Mouse (Mus musculus): ENCODE measurements at regions not wholly inside any gene's neighbourhood (a gene's known extent, or its start where the extent isn't known, plus 50 kb on each side); places are given as distances from the start of the nearest gene placed in this dataset.
"Not testable (repeated sequence)": the region's sequence is repeated elsewhere in the genome, so short reads cannot be mapped to it uniquely, and the experiment has no call there.

DNA sequence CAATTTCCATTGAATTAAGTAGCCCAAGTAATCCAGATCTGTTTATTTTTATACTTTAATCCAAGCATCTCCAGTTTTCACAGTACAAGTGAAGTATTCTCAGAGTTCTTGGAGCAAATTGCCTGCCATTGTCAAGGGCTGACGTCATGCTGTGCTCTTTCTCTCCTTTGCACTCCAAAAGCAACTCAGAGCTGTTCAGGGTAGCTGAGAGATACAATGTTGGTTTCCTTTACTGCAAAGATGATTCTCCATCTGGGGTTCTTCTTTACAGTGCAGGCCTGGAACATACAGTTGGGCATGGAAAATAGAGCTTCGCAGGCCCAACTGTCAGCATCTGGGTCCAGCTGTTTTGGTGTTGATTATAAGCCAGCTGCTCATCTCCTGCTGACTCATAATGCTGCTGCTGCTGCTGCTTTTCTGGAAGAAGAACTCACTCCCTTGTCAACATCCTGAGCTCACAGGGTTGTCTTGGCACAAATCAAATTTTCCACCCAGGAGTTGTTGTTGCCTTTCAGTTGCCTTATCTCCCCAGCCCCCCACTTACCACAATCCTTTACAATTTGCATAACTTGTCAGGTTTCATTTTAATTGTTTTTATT lies 454.7 kb upstream of the Slc5a7 start:
- Histone ChIP-seq H3K9me3 (ENCODE audit: control insufficient read depth, low read length) (no peaks in the 10 kb centered on the region), H3K27ac (replicated peaks; ENCODE audit: low read depth, low read length) (no peak overlapping the region), H3K36me3 (ENCODE audit: control insufficient read depth, insufficient read depth, low read length) (no peaks in the 10 kb centered on the region), H3K4me2 (ENCODE audit: low read depth, severe bottlenecking) (no peak overlapping the region), H3K4me3 (ENCODE audit: low read depth, low read length) (no peak overlapping the region), H3K9ac (ENCODE audit: low read length) (no peak overlapping the region), H3K27me3 (ENCODE audit: control insufficient read depth, insufficient read depth, low read length) (no peaks in the 10 kb centered on the region), H3K4me1 (ENCODE audit: control insufficient read depth, insufficient read depth, low read length) (no peaks in the 10 kb centered on the region)
- DNase-seq (ENCODE audit: low spot score), result no peak
- 36% methylated on average over 2 of the region's 2 CpGs for WGBS
- no peak for ATAC-seq (ENCODE audit: insufficient number of reproducible peaks, low FRiP score, low TSS enrichment, low read depth)

DNA sequence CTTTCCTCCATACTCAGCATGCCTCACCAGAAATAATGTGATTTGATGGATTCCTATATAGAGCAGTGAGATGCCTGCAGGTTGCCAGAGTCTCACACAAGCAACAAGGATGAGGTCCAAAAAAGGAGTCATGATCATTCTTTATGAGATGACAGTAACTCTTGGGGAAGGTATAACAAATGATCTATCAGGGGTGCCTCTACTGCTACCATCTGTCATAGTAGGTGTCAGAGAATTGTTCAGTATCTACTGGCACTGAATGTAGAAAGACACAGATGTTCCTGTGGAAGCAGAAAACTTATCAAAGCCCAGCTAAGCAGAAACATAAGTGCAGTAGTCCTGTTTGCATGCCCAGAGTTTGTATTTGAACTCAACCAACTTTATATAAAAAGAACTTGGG lies 454.1 kb upstream of the Slc5a7 start:
- Histone ChIP-seq H3K36me3 (ENCODE audit: control insufficient read depth, insufficient read depth, low read length) (no peaks in the 10 kb centered on the region), H3K9me3 (ENCODE audit: control insufficient read depth, low read length) (no peaks in the 10 kb centered on the region), H3K4me2 (ENCODE audit: low read depth, severe bottlenecking) (no peak overlapping the region), H3K27me3 (ENCODE audit: control insufficient read depth, insufficient read depth, low read length) (no peaks in the 10 kb centered on the region), H3K27ac (replicated peaks; ENCODE audit: low read depth, low read length) (no peak overlapping the region), H3K4me3 (ENCODE audit: low read depth, low read length) (no peak overlapping the region), H3K9ac (ENCODE audit: low read length) (no peak overlapping the region), H3K4me1 (ENCODE audit: control insufficient read depth, insufficient read depth, low read length) (no peaks in the 10 kb centered on the region)
- ATAC-seq (ENCODE audit: insufficient number of reproducible peaks, low FRiP score, low TSS enrichment, low read depth), result no peak
- DNase-seq (ENCODE audit: low spot score), result no peak

DNA sequence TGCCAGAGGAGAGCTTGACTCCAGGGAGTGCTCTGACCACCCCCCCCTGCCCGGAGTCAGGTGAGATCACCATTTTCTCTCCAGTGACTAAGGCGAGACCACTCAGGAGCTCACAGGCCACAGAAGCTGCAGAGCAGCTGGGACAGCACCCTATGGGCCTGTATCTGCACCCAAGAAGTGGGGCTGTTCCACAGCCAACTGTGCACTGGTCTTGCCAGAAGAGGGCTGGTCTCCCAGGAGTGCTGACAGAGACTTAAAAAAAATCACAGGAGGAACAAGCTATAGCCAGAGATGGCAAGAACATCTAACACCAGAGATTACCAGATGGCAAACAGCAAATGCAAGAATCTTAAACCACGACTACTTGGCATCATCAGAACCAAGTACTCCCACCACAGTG lies 437.0 kb upstream of the Slc5a7 start:
- no peak overlapping the region for H3K9ac ChIP-seq (ENCODE audit: low read length)
- no peaks in the 10 kb centered on the region for H3K27me3 ChIP-seq (ENCODE audit: control insufficient read depth, insufficient read depth, low read length)
- whole genome bisulfite sequencing, result 83% methylated on average over 3 of the region's 3 CpGs
- DNase-seq (ENCODE audit: low spot score), result no peak
- H3K4me2 ChIP-seq (ENCODE audit: low read depth, severe bottlenecking), result no peak overlapping the region
- H3K36me3 ChIP-seq (ENCODE audit: control insufficient read depth, insufficient read depth, low read length), result no peaks in the 10 kb centered on the region
- no peak overlapping the region for H3K4me3 ChIP-seq (ENCODE audit: low read depth, low read length)
- H3K27ac ChIP-seq (replicated peaks; ENCODE audit: low read depth, low read length), result no peak overlapping the region
- no peaks in the 10 kb centered on the region for H3K4me1 ChIP-seq (ENCODE audit: control insufficient read depth, insufficient read depth, low read length)
- no peaks in the 10 kb centered on the region for H3K9me3 ChIP-seq (ENCODE audit: control insufficient read depth, low read length)
- no peak for ATAC-seq (ENCODE audit: insufficient number of reproducible peaks, low FRiP score, low TSS enrichment, low read depth)

DNA sequence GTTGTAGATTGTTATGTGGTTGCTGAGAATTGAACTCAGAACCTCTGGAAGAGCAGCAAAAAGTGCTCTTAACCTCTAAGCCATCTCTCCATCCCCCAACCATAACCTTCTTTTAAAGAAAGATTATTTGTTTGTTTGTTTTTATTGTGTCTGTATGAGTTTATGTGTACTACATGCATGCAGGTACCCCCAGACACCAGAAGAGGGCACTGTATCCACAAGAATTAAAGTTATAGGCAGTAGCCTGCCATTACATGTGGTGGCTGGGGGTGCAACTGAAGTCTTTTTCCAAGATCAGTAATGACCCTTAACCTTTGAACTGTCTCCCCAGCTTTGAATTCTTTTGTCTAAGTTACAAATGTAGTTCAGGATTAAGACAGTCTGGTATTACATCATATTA lies 428.8 kb upstream of the Slc5a7 start:
- no peak overlapping the region for H3K4me3 ChIP-seq (ENCODE audit: low read depth, low read length)
- ATAC-seq (ENCODE audit: insufficient number of reproducible peaks, low FRiP score, low TSS enrichment, low read depth) (no peak), DNase-seq (ENCODE audit: low spot score) (no peak)
- no peak overlapping the region for H3K9ac ChIP-seq (ENCODE audit: low read length)
- no peak overlapping the region for H3K27ac ChIP-seq (replicated peaks; ENCODE audit: low read depth, low read length)
- no peaks in the 10 kb centered on the region for H3K4me1 ChIP-seq (ENCODE audit: control insufficient read depth, insufficient read depth, low read length)
- no peaks in the 10 kb centered on the region for H3K9me3 ChIP-seq (ENCODE audit: control insufficient read depth, low read length)
- no peaks in the 10 kb centered on the region for H3K27me3 ChIP-seq (ENCODE audit: control insufficient read depth, insufficient read depth, low read length)
- no peaks in the 10 kb centered on the region for H3K36me3 ChIP-seq (ENCODE audit: control insufficient read depth, insufficient read depth, low read length)
- H3K4me2 ChIP-seq (ENCODE audit: low read depth, severe bottlenecking), result no peak overlapping the region

DNA sequence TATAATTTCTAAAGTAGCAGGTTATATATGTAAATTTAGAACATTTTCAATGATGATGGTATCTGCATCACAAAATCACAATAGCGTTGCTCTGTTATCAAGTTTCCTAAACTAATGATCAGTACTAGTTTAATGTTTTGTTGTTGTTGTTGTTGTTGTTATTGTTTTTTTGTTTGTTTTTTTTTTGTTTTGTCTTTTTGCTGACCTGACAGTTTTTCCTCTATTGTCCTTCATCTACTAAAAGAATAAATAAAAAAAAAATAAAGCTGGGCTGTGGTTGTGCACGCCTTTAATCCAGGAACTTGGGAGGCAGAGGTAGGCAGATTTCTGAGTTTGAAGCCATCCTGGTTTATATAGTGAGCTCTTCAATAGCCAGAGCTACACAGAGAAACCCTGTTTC lies 427.9 kb upstream of the Slc5a7 start:
- no peak overlapping the region for H3K4me2 ChIP-seq (ENCODE audit: low read depth, severe bottlenecking)
- H3K27ac ChIP-seq (replicated peaks; ENCODE audit: low read depth, low read length), result no peak overlapping the region
- H3K4me3 ChIP-seq (ENCODE audit: low read depth, low read length), result no peak overlapping the region
- H3K27me3 ChIP-seq (ENCODE audit: control insufficient read depth, insufficient read depth, low read length), result no peaks in the 10 kb centered on the region
- no peak for DNase-seq (ENCODE audit: low spot score)
- H3K36me3 ChIP-seq (ENCODE audit: control insufficient read depth, insufficient read depth, low read length), result no peaks in the 10 kb centered on the region
- 97% methylated on average over 2 of the region's 2 CpGs for WGBS
- H3K9ac ChIP-seq (ENCODE audit: low read length), result no peak overlapping the region
- H3K4me1 ChIP-seq (ENCODE audit: control insufficient read depth, insufficient read depth, low read length), result no peaks in the 10 kb centered on the region
- ATAC-seq (ENCODE audit: insufficient number of reproducible peaks, low FRiP score, low TSS enrichment, low read depth), result no peak
- H3K9me3 ChIP-seq (ENCODE audit: control insufficient read depth, low read length), result no peaks in the 10 kb centered on the region

DNA sequence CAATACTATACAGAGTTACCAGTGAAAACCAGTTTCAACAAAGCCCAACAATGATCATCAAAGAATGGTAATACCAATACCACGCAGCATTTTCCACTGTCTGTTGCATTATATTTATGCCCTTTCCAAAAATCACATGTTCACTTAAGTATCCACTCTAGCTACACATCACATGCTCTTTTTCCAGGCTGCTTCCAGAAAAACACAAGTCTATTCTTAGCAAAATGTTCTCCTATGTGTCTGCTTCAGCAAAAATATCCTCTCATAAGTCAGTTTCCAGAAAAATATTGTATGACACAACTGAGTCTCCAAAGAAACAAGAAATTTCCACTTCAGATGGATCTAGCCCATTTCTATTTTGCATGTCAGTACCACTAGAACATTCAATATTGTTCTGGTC lies 414.2 kb upstream of the Slc5a7 start:
- WGBS, result 86% methylated on average over 1 of the region's 1 CpGs
- H3K27me3 ChIP-seq (ENCODE audit: control insufficient read depth, insufficient read depth, low read length), result no peaks in the 10 kb centered on the region
- no peak overlapping the region for H3K4me2 ChIP-seq (ENCODE audit: low read depth, severe bottlenecking)
- no peaks in the 10 kb centered on the region for H3K4me1 ChIP-seq (ENCODE audit: control insufficient read depth, insufficient read depth, low read length)
- H3K9ac ChIP-seq (ENCODE audit: low read length), result no peak overlapping the region
- no peaks in the 10 kb centered on the region for H3K36me3 ChIP-seq (ENCODE audit: control insufficient read depth, insufficient read depth, low read length)
- no peak for ATAC-seq (ENCODE audit: insufficient number of reproducible peaks, low FRiP score, low TSS enrichment, low read depth)
- H3K4me3 ChIP-seq (ENCODE audit: low read depth, low read length), result no peak overlapping the region
- no peak for DNase-seq (ENCODE audit: low spot score)
- no peak overlapping the region for H3K27ac ChIP-seq (replicated peaks; ENCODE audit: low read depth, low read length)
- H3K9me3 ChIP-seq (ENCODE audit: control insufficient read depth, low read length), result no peaks in the 10 kb centered on the region

DNA sequence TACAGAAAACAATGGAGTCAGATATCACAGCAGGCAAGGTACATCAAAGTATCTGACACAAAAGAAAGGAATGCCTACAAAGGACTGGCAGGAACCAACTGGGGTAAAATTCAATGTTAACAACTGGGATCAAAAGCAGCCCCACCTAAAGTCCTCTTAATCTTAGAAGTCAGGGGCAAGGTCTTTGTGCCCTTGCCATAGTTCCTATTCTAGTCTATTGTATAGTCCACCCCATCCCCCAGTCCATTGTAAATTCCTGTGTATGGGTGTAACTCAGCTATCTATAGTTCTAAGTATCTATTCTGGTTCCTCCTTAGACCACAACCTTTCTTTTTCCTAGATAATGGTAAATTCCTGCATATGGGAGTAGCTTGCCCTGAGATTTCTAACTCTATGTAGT lies 409.0 kb upstream of the Slc5a7 start:
- not testable (repeated sequence) for H3K9ac ChIP-seq (ENCODE audit: low read length); DNase-seq (ENCODE audit: low spot score); H3K9me3 ChIP-seq (ENCODE audit: control insufficient read depth, low read length); H3K27ac ChIP-seq (replicated peaks; ENCODE audit: low read depth, low read length); H3K36me3 ChIP-seq (ENCODE audit: control insufficient read depth, insufficient read depth, low read length); H3K27me3 ChIP-seq (ENCODE audit: control insufficient read depth, insufficient read depth, low read length); ATAC-seq (ENCODE audit: insufficient number of reproducible peaks, low FRiP score, low TSS enrichment, low read depth); H3K4me1 ChIP-seq (ENCODE audit: control insufficient read depth, insufficient read depth, low read length); H3K4me2 ChIP-seq (ENCODE audit: low read depth, severe bottlenecking); H3K4me3 ChIP-seq (ENCODE audit: low read depth, low read length)

DNA sequence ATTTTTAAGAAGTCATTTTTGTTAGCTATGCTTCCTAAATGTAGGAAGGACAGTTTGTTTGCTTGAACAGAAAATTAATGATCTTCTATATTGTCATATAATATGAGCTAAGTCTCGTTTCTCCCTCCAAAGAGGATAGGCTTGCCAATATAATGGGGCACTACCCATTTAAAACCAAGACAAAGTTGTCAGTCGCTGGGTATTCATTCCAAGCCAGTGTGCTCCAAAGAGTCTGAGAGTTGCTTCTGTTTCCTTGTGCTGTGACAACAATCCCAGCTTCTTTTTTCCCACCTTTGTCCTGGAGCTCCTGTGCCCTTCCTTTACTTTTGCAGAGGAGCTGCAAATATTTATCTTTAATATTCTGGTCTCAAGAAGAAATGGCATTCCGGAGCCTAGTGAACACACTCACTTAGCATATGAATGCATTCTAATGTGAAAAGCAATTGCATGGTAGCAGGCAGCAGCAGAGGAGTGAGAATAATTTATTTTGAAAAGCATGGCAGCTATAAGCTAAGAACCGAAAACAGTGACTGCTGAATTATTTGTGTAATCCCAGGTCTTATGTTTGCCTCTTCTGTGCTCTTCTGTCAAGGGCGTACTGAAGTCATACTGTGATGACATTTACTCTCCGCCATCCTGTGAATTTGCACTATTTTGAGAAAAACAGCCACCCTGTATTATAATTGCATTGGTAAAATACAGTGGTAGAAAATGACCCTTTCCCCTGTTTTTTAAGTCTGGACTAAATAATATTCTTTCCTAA lies 402.7 kb upstream of the Slc5a7 start:
- Histone ChIP-seq H3K9me3 (ENCODE audit: control insufficient read depth, low read length) (no peaks in the 10 kb centered on the region), H3K4me3 (ENCODE audit: low read depth, low read length) (no peak overlapping the region), H3K4me1 (ENCODE audit: control insufficient read depth, insufficient read depth, low read length) (no peaks in the 10 kb centered on the region), H3K27me3 (ENCODE audit: control insufficient read depth, insufficient read depth, low read length) (no peaks in the 10 kb centered on the region), H3K36me3 (ENCODE audit: control insufficient read depth, insufficient read depth, low read length) (no peaks in the 10 kb centered on the region), H3K4me2 (ENCODE audit: low read depth, severe bottlenecking) (no peak overlapping the region), H3K9ac (ENCODE audit: low read length) (no peak overlapping the region), H3K27ac (replicated peaks; ENCODE audit: low read depth, low read length) (no peak overlapping the region)
- DNase-seq (ENCODE audit: low spot score), result no peak
- 80% methylated on average over 6 of the region's 6 CpGs for WGBS
- no peak for ATAC-seq (ENCODE audit: insufficient number of reproducible peaks, low FRiP score, low TSS enrichment, low read depth)

DNA sequence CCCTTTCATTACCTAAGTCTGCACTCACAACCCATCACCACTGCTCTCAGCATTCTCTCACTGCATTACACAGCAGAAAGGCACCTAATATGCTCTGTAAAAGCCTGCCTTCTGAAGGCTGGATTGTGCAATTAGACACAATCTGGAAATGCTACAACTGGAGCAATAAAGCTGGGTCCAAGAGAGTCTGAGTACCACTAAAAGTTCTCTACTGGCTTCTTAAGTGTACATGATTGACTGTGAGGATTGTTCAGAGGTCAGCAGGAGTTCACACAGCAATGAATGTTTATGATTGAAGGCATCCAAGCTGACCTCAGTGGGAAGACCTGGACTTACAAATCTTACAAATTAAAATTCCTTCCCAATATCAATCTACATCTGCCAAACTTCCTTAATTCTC lies 395.8 kb upstream of the Slc5a7 start:
- Histone ChIP-seq H3K9ac (ENCODE audit: low read length) (no peak overlapping the region), H3K4me1 (ENCODE audit: control insufficient read depth, insufficient read depth, low read length) (no peaks in the 10 kb centered on the region), H3K9me3 (ENCODE audit: control insufficient read depth, low read length) (no peaks in the 10 kb centered on the region), H3K4me2 (ENCODE audit: low read depth, severe bottlenecking) (no peak overlapping the region), H3K27ac (replicated peaks; ENCODE audit: low read depth, low read length) (no peak overlapping the region), H3K36me3 (ENCODE audit: control insufficient read depth, insufficient read depth, low read length) (no peaks in the 10 kb centered on the region), H3K27me3 (ENCODE audit: control insufficient read depth, insufficient read depth, low read length) (no peaks in the 10 kb centered on the region), H3K4me3 (ENCODE audit: low read depth, low read length) (no peak overlapping the region)
- ATAC-seq (ENCODE audit: insufficient number of reproducible peaks, low FRiP score, low TSS enrichment, low read depth) (no peak), DNase-seq (ENCODE audit: low spot score) (no peak)

All from limb, embryonic 11.5 days (tissue).